Mouse (Mus musculus) midbrain, embryonic 11.5 days (tissue): Measurements from ENCODE around the gene Josd2. TPM values are rescaled to one million over a fixed set of nuclear protein-coding genes. Genes with fewer than 3 reads are reported as not detected.

Experiments
- ATAC-seq: fragments of 200-750 bp; cut with Nextera tagmentation; 2 replicates; pipeline ENCODE4 v1.8.0; 2017; ENCODE audit warnings: moderate TSS enrichment, moderate library complexity; ENCODE audit not compliant: low FRiP score
- DNase-seq: peaks from one replicate; pipeline ENCODE4 v3.0.0; 2015; ENCODE audit warnings: low spot score; ENCODE audit errors: missing footprints
- H3K27ac ChIP-seq: fragments of 300-500 bp; sonication (generic); 2 replicates; pipeline ENCODE4 v1.5.1; 2014; ENCODE audit warnings: low read depth, low read length
- H3K27me3 ChIP-seq: fragments of 300-500 bp; sonication (generic); 2 replicates; pipeline ENCODE4 v1.6.1; 2014; ENCODE audit warnings: mild to moderate bottlenecking, low read length, moderate library complexity, mixed read lengths; ENCODE audit not compliant: control insufficient read depth, insufficient read depth
- H3K36me3 ChIP-seq: fragments of 300-500 bp; sonication (generic); 2 replicates; pipeline ENCODE4 v1.6.1; 2014; ENCODE audit warnings: mild to moderate bottlenecking, low read length, moderate library complexity, mixed read lengths; ENCODE audit not compliant: control insufficient read depth, insufficient read depth
- H3K4me1 ChIP-seq: fragments of 300-500 bp; sonication (generic); 2 replicates; pipeline ENCODE4 v1.6.1; 2014; ENCODE audit warnings: low read length; ENCODE audit not compliant: control insufficient read depth, insufficient read depth
- H3K4me2 ChIP-seq: fragments of 300-500 bp; sonication (generic); 2 replicates; pipeline ENCODE4 v1.6.1; 2014; ENCODE audit warnings: mild to moderate bottlenecking, moderate library complexity
- H3K4me3 ChIP-seq: fragments of 300-500 bp; sonication (generic); 2 replicates; pipeline ENCODE4 v1.5.1; 2014; ENCODE audit warnings: low read depth, low read length
- H3K9ac ChIP-seq: fragments of 300-500 bp; sonication (generic); 2 replicates; pipeline ENCODE4 v1.6.1; 2014; ENCODE audit warnings: low read length
- H3K9me3 ChIP-seq: fragments of 300-500 bp; sonication (generic); 2 replicates; pipeline ENCODE4 v1.6.1; 2016; ENCODE audit warnings: low read length; ENCODE audit not compliant: control insufficient read depth
- WGBS: fragments of 180-500 bp; shearing (Covaris S2); extraction: QIAGEN DNeasy Blood & Tissue Kit; methylation state at CpG from one replicate; pipeline ENCODE4 v1.1.7; 2014; 5-methylcytosine and 5-hydroxymethylcytosine counted together
- polyA plus RNA-seq: library from polyadenylated mRNA; unstranded; fragments of >200 nt; fragmentation: Nextera tagmentation; extraction: Ambion mirVana; gene quantifications from 2 replicates; pipeline ENCODE4 v1.2.1, GENCODE M21; 2014

Josd2 gene
- polyA plus RNA-seq, 1 experiment from 2014 or later, result 55.8 TPM

DNA sequence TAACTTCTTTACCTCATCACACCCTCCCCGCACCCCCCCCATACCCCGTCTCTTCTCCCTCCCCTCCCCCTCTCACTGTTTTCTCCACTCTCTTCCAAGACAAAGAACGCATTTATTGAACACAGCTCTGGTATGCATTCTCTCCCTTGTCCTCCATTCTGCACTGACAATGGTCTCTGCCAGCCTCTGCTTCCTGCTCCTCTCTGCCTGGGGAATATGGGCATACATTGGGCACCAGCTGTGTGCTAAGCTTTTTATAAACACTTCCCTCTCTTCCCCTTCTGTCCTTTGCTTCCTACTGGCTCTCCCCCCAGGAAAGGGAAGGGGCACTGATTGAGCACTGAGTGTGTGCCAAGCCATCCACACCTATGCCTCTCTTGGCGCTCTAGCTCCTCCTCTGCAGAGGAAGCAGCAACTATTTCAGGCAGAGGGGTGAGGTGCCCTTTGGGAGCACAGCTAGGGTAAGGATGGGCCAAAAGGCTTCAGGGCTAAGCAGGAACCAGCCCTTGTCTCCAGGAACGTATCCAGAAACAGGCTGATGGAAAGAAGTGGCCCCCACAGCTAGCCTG is 7.3 kb downstream of the Josd2 start:
- Histone ChIP-seq H3K4me1 (peaks cover 9% of the 10 kb centered on the region), H3K4me2 (no peak overlapping the region), H3K27ac (peak overlapping the region; percentile 5; the same call in 1 of the 2 replicates), H3K9ac (no peak overlapping the region), H3K36me3 (no peaks in the 10 kb centered on the region), H3K9me3 (no peaks in the 10 kb centered on the region), H3K4me3 (no peak overlapping the region), H3K27me3 (no peaks in the 10 kb centered on the region; the same call in 1 of the 2 replicates)
- no peak for ATAC-seq
- peak; percentile 69 for DNase-seq
- 39% methylated on average over 5 of the region's 5 CpGs for WGBS

DNA sequence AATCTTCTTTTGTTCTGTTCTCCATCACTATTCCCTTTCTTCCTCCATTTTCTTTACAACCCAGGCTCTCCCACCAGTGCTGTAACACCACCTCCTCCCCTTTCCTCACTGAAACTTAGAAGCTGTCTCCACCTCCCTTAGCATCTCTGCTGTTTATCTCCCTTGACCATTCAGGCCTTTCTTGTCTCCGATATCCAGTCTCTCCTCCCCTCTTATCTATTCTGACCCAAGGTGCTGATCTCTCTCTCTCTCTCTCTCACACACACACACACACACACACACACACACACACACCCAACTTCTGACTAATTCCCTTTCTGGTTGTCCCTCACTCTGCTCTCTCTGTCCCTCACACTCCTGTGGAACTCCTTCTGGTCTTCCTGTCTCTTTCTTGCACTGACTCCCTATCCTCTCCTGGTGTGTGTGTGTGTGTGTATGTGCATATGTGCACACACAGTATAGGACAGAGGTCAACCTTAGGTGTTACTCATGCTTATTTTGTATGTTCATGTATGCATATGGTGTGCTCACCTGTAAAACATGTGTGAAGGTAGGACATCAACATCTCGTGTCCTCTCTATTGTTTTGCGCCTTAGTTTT is 15.2 kb downstream of the Josd2 start:
- H3K27ac ChIP-seq, result no peak overlapping the region
- peak; percentile 54 for DNase-seq
- no peaks in the 10 kb centered on the region for H3K9me3 ChIP-seq
- no peak overlapping the region for H3K4me3 ChIP-seq
- peaks cover 4% of the 10 kb centered on the region; the same call in 1 of the 2 replicates for H3K27me3 ChIP-seq
- ATAC-seq, result no peak
- no peak overlapping the region for H3K4me2 ChIP-seq
- no peaks in the 10 kb centered on the region for H3K36me3 ChIP-seq
- no peak overlapping the region; the same call in 1 of the 2 replicates for H3K9ac ChIP-seq
- WGBS, result 83% methylated on average over 3 of the region's 3 CpGs
- H3K4me1 ChIP-seq, result no peaks in the 10 kb centered on the region

DNA sequence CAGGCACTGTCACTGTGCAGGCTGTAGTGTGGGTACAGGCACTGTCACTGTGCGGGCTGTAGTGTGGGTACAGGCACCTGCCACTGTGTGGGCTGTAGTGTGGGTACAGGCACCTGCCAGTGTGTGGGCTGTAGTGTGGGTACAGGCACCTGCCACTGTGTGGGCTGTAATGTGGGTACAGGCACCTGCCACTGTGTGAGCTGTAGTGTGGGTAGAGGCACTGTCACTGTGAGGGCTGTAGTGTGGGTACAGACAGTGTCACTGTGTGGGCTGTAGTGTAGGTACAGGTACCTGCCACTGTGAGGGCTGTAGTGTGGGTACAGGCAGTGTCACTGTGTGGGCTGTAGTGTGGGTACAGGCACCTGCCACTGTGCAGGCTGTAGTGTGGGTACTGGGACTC is 16.3 kb downstream of the Josd2 start:
- Histone ChIP-seq H3K9me3 (no peaks in the 10 kb centered on the region), H3K27ac (no peak overlapping the region), H3K4me1 (no peaks in the 10 kb centered on the region), H3K4me2 (no peak overlapping the region), H3K4me3 (no peak overlapping the region), H3K9ac (no peak overlapping the region), H3K27me3 (peaks cover 4% of the 10 kb centered on the region; the same call in 1 of the 2 replicates), H3K36me3 (0 out of 2 replicates have a peak, but pooled peaks cover 4% of the 10 kb centered on the region)
- 94% methylated on average over 1 of the region's 1 CpGs for WGBS
- ATAC-seq, result no peak
- peak; percentile 77 for DNase-seq

DNA sequence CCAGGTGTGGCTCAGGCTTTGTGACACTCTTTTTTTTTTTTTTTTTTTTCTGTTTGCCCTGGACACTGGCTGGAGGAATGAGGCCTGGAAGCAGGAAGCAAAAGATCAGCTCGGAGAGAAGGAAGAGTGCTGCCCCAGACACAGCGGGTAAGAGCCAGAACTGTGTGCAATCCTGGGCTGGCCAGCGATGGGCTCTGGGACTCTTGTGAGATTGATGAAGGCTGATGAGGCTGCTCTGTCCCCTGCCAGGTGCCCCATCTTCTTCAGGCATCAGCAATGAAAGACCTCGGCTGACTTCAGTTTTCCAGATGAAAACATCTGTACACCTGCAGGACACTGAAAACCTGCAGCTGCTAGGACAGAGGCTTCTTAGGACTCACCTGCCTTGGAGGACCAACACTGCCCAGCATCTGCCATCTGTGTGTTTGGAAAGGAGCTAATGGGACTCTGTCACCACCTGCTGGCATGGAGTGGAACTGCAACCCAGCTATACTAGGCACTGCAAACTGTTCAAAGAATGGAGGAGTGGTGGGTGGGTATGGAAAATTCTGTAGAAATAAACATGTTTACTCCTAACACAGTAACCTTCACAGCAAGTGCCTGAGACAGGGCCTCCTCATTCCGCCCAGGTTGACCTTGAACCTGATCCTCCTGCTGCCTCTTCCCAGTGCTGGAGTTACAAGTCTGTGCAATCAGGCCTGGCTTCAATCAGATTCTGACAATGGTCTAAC is 17.2 kb downstream of the Josd2 start:
- WGBS, result 35% methylated on average over 5 of the region's 5 CpGs
- no peak overlapping the region for H3K4me2 ChIP-seq
- no peak overlapping the region for H3K27ac ChIP-seq
- H3K27me3 ChIP-seq, result peaks cover 4% of the 10 kb centered on the region; the same call in 1 of the 2 replicates
- no peak overlapping the region for H3K4me3 ChIP-seq
- H3K9me3 ChIP-seq, result no peaks in the 10 kb centered on the region
- DNase-seq (peak; percentile 99), ATAC-seq (peak; percentile 81)
- H3K9ac ChIP-seq, result no peak overlapping the region
- 0 out of 2 replicates have a peak, but pooled peaks cover 4% of the 10 kb centered on the region for H3K36me3 ChIP-seq
- no peaks in the 10 kb centered on the region for H3K4me1 ChIP-seq

DNA sequence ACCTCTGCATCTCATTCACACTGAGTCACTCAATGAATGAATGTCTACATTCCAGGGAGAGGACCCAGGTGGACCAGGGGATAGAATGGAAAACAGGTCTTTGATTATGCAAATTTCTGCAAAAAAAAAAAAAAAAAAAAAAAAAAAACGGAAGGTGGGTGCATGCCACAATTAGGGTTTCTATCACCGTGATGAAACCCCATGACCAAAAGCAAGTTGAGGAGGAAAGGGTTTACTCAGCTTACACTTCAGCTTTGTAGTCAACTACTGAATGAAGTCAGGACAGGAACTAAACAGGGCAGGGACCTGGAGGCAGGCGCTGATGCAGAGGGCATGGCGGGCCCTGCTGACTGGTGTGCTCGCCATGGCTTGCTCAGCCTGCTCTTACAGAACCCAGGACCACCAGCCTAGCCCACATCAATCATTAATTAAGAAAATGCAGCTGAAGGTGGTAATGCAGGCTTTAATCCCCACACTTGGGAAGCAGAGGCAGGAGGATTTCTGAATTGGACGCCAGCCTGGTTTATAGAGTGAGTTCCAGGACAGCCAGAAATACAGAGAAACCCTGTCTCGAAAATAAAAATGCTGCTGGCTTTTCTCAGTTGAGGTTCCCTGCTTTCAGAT is 17.9 kb downstream of the Josd2 start:
- Histone ChIP-seq H3K4me1 (no peaks in the 10 kb centered on the region), H3K36me3 (peaks cover 8% of the 10 kb centered on the region; the same call in 1 of the 2 replicates), H3K27ac (no peak overlapping the region), H3K9me3 (no peaks in the 10 kb centered on the region), H3K9ac (no peak overlapping the region), H3K4me3 (no peak overlapping the region), H3K27me3 (peaks cover 4% of the 10 kb centered on the region; the same call in 1 of the 2 replicates), H3K4me2 (no peak overlapping the region)
- no peak for ATAC-seq
- peak; percentile 64 for DNase-seq
- WGBS, result 71% methylated on average over 7 of the region's 7 CpGs

DNA sequence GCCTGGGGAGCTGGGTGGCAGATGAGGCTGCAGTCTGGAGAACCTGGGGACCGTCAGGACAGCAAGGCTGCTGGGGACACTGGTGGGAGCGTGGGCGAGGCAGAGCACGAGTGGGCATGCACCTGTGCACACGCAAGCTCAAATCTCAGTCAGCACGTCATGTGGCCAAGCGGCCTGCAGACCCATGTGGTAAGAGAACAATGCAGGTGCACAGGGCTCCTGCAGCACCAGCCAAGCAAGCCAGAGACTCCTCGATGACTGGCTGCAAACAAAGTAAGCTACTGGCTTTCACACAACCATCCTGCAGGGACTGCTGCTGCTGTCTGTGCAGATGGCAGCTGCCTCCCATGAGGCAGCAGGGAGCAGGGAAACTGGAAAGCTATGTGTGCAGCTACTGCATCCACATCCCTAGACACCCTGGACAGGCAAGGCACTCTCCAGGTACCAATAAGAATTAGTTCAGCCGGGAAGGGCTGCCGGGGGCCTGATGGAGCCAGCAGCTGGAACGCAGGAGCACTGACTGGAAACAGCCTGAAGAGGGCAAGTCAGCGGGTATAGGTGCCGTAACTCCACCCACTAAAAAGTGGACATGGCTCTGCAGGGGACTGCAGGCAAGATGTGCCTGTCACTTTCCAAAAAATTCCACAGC is 19.3 kb downstream of the Josd2 start:
- Histone ChIP-seq H3K27me3 (peaks cover 2% of the 10 kb centered on the region; the same call in 1 of the 2 replicates), H3K36me3 (peaks cover 19% of the 10 kb centered on the region), H3K4me1 (no peaks in the 10 kb centered on the region), H3K4me2 (no peak overlapping the region), H3K4me3 (no peak overlapping the region), H3K9me3 (no peaks in the 10 kb centered on the region), H3K9ac (no peak overlapping the region), H3K27ac (no peak overlapping the region)
- 67% methylated on average over 13 of the region's 13 CpGs for WGBS
- ATAC-seq (no peak), DNase-seq (peak; percentile 76)

DNA sequence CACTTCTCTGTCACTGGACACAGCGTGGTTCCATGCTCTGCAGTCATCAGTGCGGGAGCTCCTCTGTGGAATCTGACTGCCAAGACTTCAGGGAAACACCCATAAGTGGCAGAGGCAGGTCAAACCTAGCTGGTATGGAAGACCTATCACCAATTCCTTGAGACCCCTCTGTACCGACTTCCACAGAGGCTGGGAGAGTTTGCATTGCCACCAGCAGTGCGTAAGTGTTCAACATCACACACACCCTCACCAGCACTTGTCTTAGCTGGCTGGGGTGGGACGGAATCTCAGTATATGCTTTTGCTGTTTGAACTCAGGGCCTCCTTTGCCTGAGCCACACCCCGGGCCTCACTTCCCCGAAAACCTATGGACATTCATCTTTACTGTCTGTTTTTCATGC is 20.2 kb downstream of the Josd2 start:
- ATAC-seq (no peak), DNase-seq (peak; percentile 78)
- no peak overlapping the region for H3K4me3 ChIP-seq
- H3K27me3 ChIP-seq, result no peaks in the 10 kb centered on the region; the same call in 1 of the 2 replicates
- peaks cover 22% of the 10 kb centered on the region for H3K36me3 ChIP-seq
- no peaks in the 10 kb centered on the region for H3K4me1 ChIP-seq
- no peak overlapping the region for H3K4me2 ChIP-seq
- H3K27ac ChIP-seq, result no peak overlapping the region
- 88% methylated on average over 7 of the region's 7 CpGs for WGBS
- H3K9me3 ChIP-seq, result no peaks in the 10 kb centered on the region
- H3K9ac ChIP-seq, result no peak overlapping the region

DNA sequence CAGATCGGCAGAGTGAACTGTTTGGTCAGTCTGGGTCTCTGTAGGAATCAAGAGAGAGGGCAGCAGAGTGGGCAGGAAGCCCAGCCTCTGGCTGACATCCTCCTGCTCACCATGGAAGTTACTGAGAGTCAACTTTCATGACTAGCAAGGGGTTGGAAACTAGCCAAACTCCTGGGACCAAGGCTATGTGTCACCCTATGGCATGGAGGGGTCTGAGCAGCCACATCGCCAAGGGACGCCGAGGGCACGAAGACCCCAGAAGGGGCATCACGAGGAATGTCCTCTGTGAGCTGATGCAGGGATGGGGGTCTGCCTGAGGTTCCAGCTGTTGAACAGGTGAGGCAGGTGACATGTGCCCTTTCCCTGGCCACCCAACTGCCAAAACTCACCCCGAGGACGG is 20.8 kb downstream of the Josd2 start:
- no peak for ATAC-seq
- 100% methylated on average over 8 of the region's 8 CpGs for WGBS
- peaks cover 22% of the 10 kb centered on the region for H3K36me3 ChIP-seq

More for the DNA sequence above, 20.8 kb downstream of the Josd2 start:
- Histone ChIP-seq H3K4me2 (no peak overlapping the region), H3K9me3 (no peaks in the 10 kb centered on the region), H3K27me3 (no peaks in the 10 kb centered on the region), H3K9ac (no peak overlapping the region), H3K4me1 (no peaks in the 10 kb centered on the region), H3K4me3 (no peak overlapping the region), H3K27ac (no peak overlapping the region)
- peak; percentile 56 for DNase-seq
